Mouse (Mus musculus) megakaryocyte, embryonic 14.5 days (primary cell): ENCODE data around the gene Gm49369.

ENCODE experiments used
- FLI1 ChIP-seq: IDR thresholded peaks from 2 replicates; pipeline ENCODE4 v1.6.1; 2012; ENCODE audit warnings: low read length, inconsistent platforms, mixed read lengths
- GATA1 ChIP-seq: IDR thresholded peaks from 3 replicates; pipeline ENCODE4 v1.6.1; 2012; ENCODE audit warnings: mixed read lengths, low read length, inconsistent platforms, borderline replicate concordance

- no peak for TF ChIP-seq GATA1
- no peak for TF ChIP-seq FLI1
Observed at GRCm38 (mm10) chr7:142382567-142382966, at the start of gene Gm49369.
